Mouse (Mus musculus) erythroid progenitor cell, adult 5-6 weeks (primary cell): ENCODE measurements around the gene Alg1. TPM values are rescaled to one million over a fixed set of nuclear protein-coding genes. Genes with fewer than 3 reads are reported as not detected.

ENCODE experiments used
- total RNA-seq, 2 experiments: library from RNA; stranded (forward) in 1 of 2; stranded (reverse) in 1 of 2; fragments of 150-400 nt in 1 of 2; fragments of 186-747, 209-891 nt in 1 of 2; gene quantifications; 2 replicates each; pipeline versions ENCODE4 v1.2.3 to v1.2.4; 2015 to 2017; ENCODE audit warnings: low replicate concordance in 2 of 2

Gene Alg1
- total RNA-seq, 2 experiments from 2014 or later: 0.83 to 14.7 TPM

Other genes with a start within 250 kb of the Alg1 start
- gene Sept12, start 235.8 kb upstream of the Alg1 start, total RNA-seq (2015; ENCODE audit: low replicate concordance): not detected in 2 replicates
- 0.39 TPM in 1 of 2 replicates, not detected in the other for gene Sept12, start 235.8 kb upstream of the Alg1 start, total RNA-seq (2017; ENCODE audit: low replicate concordance)
- not detected in 2 replicates for gene Smim22, start 226.3 kb upstream of the Alg1 start, total RNA-seq (2015; ENCODE audit: low replicate concordance)
- gene Smim22, start 226.3 kb upstream of the Alg1 start, total RNA-seq (2017; ENCODE audit: low replicate concordance): not detected in 2 replicates
- gene Rogdi, start 220.1 kb upstream of the Alg1 start, total RNA-seq (2015; ENCODE audit: low replicate concordance): 13.0 and 19.7 TPM in 2 replicates
- 4.9 and 10.9 TPM in 2 replicates for gene Rogdi, start 220.1 kb upstream of the Alg1 start, total RNA-seq (2017; ENCODE audit: low replicate concordance)
- gene Glyr1, start 183.8 kb upstream of the Alg1 start, total RNA-seq (2015; ENCODE audit: low replicate concordance): 28.8 and 47.8 TPM in 2 replicates
- gene Glyr1, start 183.8 kb upstream of the Alg1 start, total RNA-seq (2017; ENCODE audit: low replicate concordance): 45.9 and 49.9 TPM in 2 replicates
- 28.1 and 41.8 TPM in 2 replicates for gene Ubn1, start 183.6 kb upstream of the Alg1 start, total RNA-seq (2015; ENCODE audit: low replicate concordance)
- gene Ubn1, start 183.6 kb upstream of the Alg1 start, total RNA-seq (2017; ENCODE audit: low replicate concordance): 50.9 and 75.1 TPM in 2 replicates
- gene Ppl, start 101.2 kb upstream of the Alg1 start, total RNA-seq (2015; ENCODE audit: low replicate concordance): not detected in 2 replicates
- gene Ppl, start 101.2 kb upstream of the Alg1 start, total RNA-seq (2017; ENCODE audit: low replicate concordance): not detected in 2 replicates
- not detected in 2 replicates for gene Sec14l5, start 86.5 kb upstream of the Alg1 start, total RNA-seq (2015; ENCODE audit: low replicate concordance)
- gene Sec14l5, start 86.5 kb upstream of the Alg1 start, total RNA-seq (2017; ENCODE audit: low replicate concordance): not detected in 2 replicates
- gene Nagpa, start 29.6 kb upstream of the Alg1 start, total RNA-seq (2015; ENCODE audit: low replicate concordance): 4.2 and 25.2 TPM in 2 replicates
- gene Nagpa, start 29.6 kb upstream of the Alg1 start, total RNA-seq (2017; ENCODE audit: low replicate concordance): 1.7 and 5.7 TPM in 2 replicates
- gene AU021092, start 11.3 kb upstream of the Alg1 start, total RNA-seq (2015; ENCODE audit: low replicate concordance): not detected in 2 replicates
- gene AU021092, start 11.3 kb upstream of the Alg1 start, total RNA-seq (2017; ENCODE audit: low replicate concordance): not detected in 2 replicates
- 3.6 and 4.2 TPM in 2 replicates for gene Eef2kmt, start 22.4 kb downstream of the Alg1 start, total RNA-seq (2015; ENCODE audit: low replicate concordance)
- 1.2 TPM in 1 of 2 replicates, not detected in the other for gene Eef2kmt, start 22.4 kb downstream of the Alg1 start, total RNA-seq (2017; ENCODE audit: low replicate concordance)